Mouse (Mus musculus): ENCODE measurements around the gene Ppp1r12b. TPM values are rescaled to one million over a fixed set of nuclear protein-coding genes. Genes with fewer than 3 reads are reported as not detected.

The Ppp1r12b gene
- polyA plus RNA-seq, 1 experiment from 2014 or later, result 7.8 TPM

- H3K4me3 ChIP-seq (ENCODE audit: low read depth, low read length), result no peak overlapping the region
- no peak overlapping the region for H3K4me2 ChIP-seq (ENCODE audit: low read depth)
- H3K27me3 ChIP-seq (ENCODE audit: control insufficient read depth, insufficient read depth, low read length), result no peaks in the 10 kb centered on the region
- WGBS, result 35% methylated on average over 6 of the region's 6 CpGs
- peaks cover 12% of the 10 kb centered on the region; the same call in 1 of the 2 replicates for H3K4me1 ChIP-seq (ENCODE audit: control insufficient read depth, insufficient read depth, low read length)
- 0 out of 2 replicates have a peak overlapping the region, but pooled peaks have one; percentile 2 for H3K27ac ChIP-seq (ENCODE audit: low read depth, low read length)
- DNase-seq (ENCODE audit: low spot score), result no peak
- H3K9ac ChIP-seq (ENCODE audit: low read length), result no peak overlapping the region
- ATAC-seq (ENCODE audit: insufficient read depth, low FRiP score, low TSS enrichment), result no peak
- H3K9me3 ChIP-seq (ENCODE audit: control insufficient read depth, low read length), result no peaks in the 10 kb centered on the region
- peaks cover 2% of the 10 kb centered on the region; the same call in 1 of the 2 replicates for H3K36me3 ChIP-seq (ENCODE audit: control insufficient read depth, insufficient read depth, low read length)
Observed at GRCm38 (mm10) chr1:134774728-134775287, 180.9 kb downstream of the Ppp1r12b start.

GRCm38 (mm10) chr1:134774247-134774646, 181.5 kb downstream of the Ppp1r12b start:
- no peak overlapping the region for H3K9ac ChIP-seq (ENCODE audit: low read length)
- 70% methylated on average over 2 of the region's 2 CpGs for WGBS
- no peaks in the 10 kb centered on the region for H3K9me3 ChIP-seq (ENCODE audit: control insufficient read depth, low read length)
- peaks cover 12% of the 10 kb centered on the region; the same call in 1 of the 2 replicates for H3K4me1 ChIP-seq (ENCODE audit: control insufficient read depth, insufficient read depth, low read length)
- no peak overlapping the region for H3K4me3 ChIP-seq (ENCODE audit: low read depth, low read length)
- no peak for ATAC-seq (ENCODE audit: insufficient read depth, low FRiP score, low TSS enrichment)
- no peak for DNase-seq (ENCODE audit: low spot score)
- H3K4me2 ChIP-seq (ENCODE audit: low read depth), result no peak overlapping the region
- H3K27ac ChIP-seq (ENCODE audit: low read depth, low read length), result no peak overlapping the region
- no peaks in the 10 kb centered on the region for H3K27me3 ChIP-seq (ENCODE audit: control insufficient read depth, insufficient read depth, low read length)
- H3K36me3 ChIP-seq (ENCODE audit: control insufficient read depth, insufficient read depth, low read length), result peaks cover 2% of the 10 kb centered on the region; the same call in 1 of the 2 replicates

GRCm38 (mm10) chr1:134773256-134773655, 182.5 kb downstream of the Ppp1r12b start:
- Histone ChIP-seq H3K4me3 (ENCODE audit: low read depth, low read length) (no peak overlapping the region), H3K27ac (ENCODE audit: low read depth, low read length) (no peak overlapping the region), H3K9me3 (ENCODE audit: control insufficient read depth, low read length) (no peaks in the 10 kb centered on the region), H3K9ac (ENCODE audit: low read length) (no peak overlapping the region), H3K36me3 (ENCODE audit: control insufficient read depth, insufficient read depth, low read length) (peaks cover 2% of the 10 kb centered on the region; the same call in 1 of the 2 replicates), H3K4me1 (ENCODE audit: control insufficient read depth, insufficient read depth, low read length) (peaks cover 12% of the 10 kb centered on the region; the same call in 1 of the 2 replicates), H3K27me3 (ENCODE audit: control insufficient read depth, insufficient read depth, low read length) (no peaks in the 10 kb centered on the region), H3K4me2 (ENCODE audit: low read depth) (no peak overlapping the region)
- 58% methylated on average over 12 of the region's 12 CpGs for whole genome bisulfite sequencing
- DNase-seq (ENCODE audit: low spot score), result no peak
- ATAC-seq (ENCODE audit: insufficient read depth, low FRiP score, low TSS enrichment), result no peak

- no peak overlapping the region for H3K9ac ChIP-seq (ENCODE audit: low read length)
- H3K4me2 ChIP-seq (ENCODE audit: low read depth), result no peak overlapping the region
- H3K36me3 ChIP-seq (ENCODE audit: control insufficient read depth, insufficient read depth, low read length), result peaks cover 2% of the 10 kb centered on the region; the same call in 1 of the 2 replicates
- H3K9me3 ChIP-seq (ENCODE audit: control insufficient read depth, low read length), result no peaks in the 10 kb centered on the region
- DNase-seq (ENCODE audit: low spot score) (no peak), ATAC-seq (ENCODE audit: insufficient read depth, low FRiP score, low TSS enrichment) (no peak)
- H3K27ac ChIP-seq (ENCODE audit: low read depth, low read length), result no peak overlapping the region
- H3K4me1 ChIP-seq (ENCODE audit: control insufficient read depth, insufficient read depth, low read length), result peaks cover 12% of the 10 kb centered on the region; the same call in 1 of the 2 replicates
- H3K27me3 ChIP-seq (ENCODE audit: control insufficient read depth, insufficient read depth, low read length), result no peaks in the 10 kb centered on the region
- H3K4me3 ChIP-seq (ENCODE audit: low read depth, low read length), result no peak overlapping the region
- WGBS, result 90% methylated on average over 3 of the region's 3 CpGs
Observed at GRCm38 (mm10) chr1:134772821-134773220, 182.9 kb downstream of the Ppp1r12b start.

GRCm38 (mm10) chr1:134771999-134772398, 183.7 kb downstream of the Ppp1r12b start:
- Histone ChIP-seq H3K27me3 (ENCODE audit: control insufficient read depth, insufficient read depth, low read length) (no peaks in the 10 kb centered on the region), H3K9ac (ENCODE audit: low read length) (no peak overlapping the region), H3K4me3 (ENCODE audit: low read depth, low read length) (no peak overlapping the region), H3K4me2 (ENCODE audit: low read depth) (no peak overlapping the region), H3K36me3 (ENCODE audit: control insufficient read depth, insufficient read depth, low read length) (peaks cover 2% of the 10 kb centered on the region; the same call in 1 of the 2 replicates), H3K4me1 (ENCODE audit: control insufficient read depth, insufficient read depth, low read length) (peaks cover 12% of the 10 kb centered on the region; the same call in 1 of the 2 replicates), H3K9me3 (ENCODE audit: control insufficient read depth, low read length) (no peaks in the 10 kb centered on the region), H3K27ac (ENCODE audit: low read depth, low read length) (no peak overlapping the region)
- WGBS, result 88% methylated on average over 7 of the region's 7 CpGs
- no peak for ATAC-seq (ENCODE audit: insufficient read depth, low FRiP score, low TSS enrichment)
- DNase-seq (ENCODE audit: low spot score), result no peak

GRCm38 (mm10) chr1:134771353-134771752, 184.4 kb downstream of the Ppp1r12b start:
- H3K4me1 ChIP-seq (ENCODE audit: control insufficient read depth, insufficient read depth, low read length), result peaks cover 12% of the 10 kb centered on the region; the same call in 1 of the 2 replicates
- no peak overlapping the region for H3K4me2 ChIP-seq (ENCODE audit: low read depth)
- no peak overlapping the region for H3K9ac ChIP-seq (ENCODE audit: low read length)
- no peak overlapping the region for H3K4me3 ChIP-seq (ENCODE audit: low read depth, low read length)
- H3K36me3 ChIP-seq (ENCODE audit: control insufficient read depth, insufficient read depth, low read length), result peaks cover 2% of the 10 kb centered on the region; the same call in 1 of the 2 replicates
- ATAC-seq (ENCODE audit: insufficient read depth, low FRiP score, low TSS enrichment), result no peak
- no peaks in the 10 kb centered on the region for H3K9me3 ChIP-seq (ENCODE audit: control insufficient read depth, low read length)
- H3K27ac ChIP-seq (ENCODE audit: low read depth, low read length), result no peak overlapping the region
- DNase-seq (ENCODE audit: low spot score), result no peak
- H3K27me3 ChIP-seq (ENCODE audit: control insufficient read depth, insufficient read depth, low read length), result no peaks in the 10 kb centered on the region
- 76% methylated on average over 6 of the region's 6 CpGs for WGBS

GRCm38 (mm10) chr1:134770312-134770711, 185.4 kb downstream of the Ppp1r12b start:
- no peak for ATAC-seq (ENCODE audit: insufficient read depth, low FRiP score, low TSS enrichment)
- peaks cover 9% of the 10 kb centered on the region; the same call in 1 of the 2 replicates for H3K4me1 ChIP-seq (ENCODE audit: control insufficient read depth, insufficient read depth, low read length)

GRCm38 (mm10) chr1:134766448-134766847, 189.3 kb downstream of the Ppp1r12b start:
- Histone ChIP-seq H3K36me3 (ENCODE audit: control insufficient read depth, insufficient read depth, low read length) (peaks cover under 1% of the 10 kb centered on the region; the same call in 1 of the 2 replicates), H3K4me2 (ENCODE audit: low read depth) (no peak overlapping the region), H3K4me3 (ENCODE audit: low read depth, low read length) (no peak overlapping the region), H3K9me3 (ENCODE audit: control insufficient read depth, low read length) (no peaks in the 10 kb centered on the region), H3K27ac (ENCODE audit: low read depth, low read length) (no peak overlapping the region), H3K4me1 (ENCODE audit: control insufficient read depth, insufficient read depth, low read length) (peaks cover 2% of the 10 kb centered on the region; the same call in 1 of the 2 replicates), H3K27me3 (ENCODE audit: control insufficient read depth, insufficient read depth, low read length) (no peaks in the 10 kb centered on the region), H3K9ac (ENCODE audit: low read length) (no peak overlapping the region)
- WGBS, result 83% methylated on average over 4 of the region's 4 CpGs
- no peak for ATAC-seq (ENCODE audit: insufficient read depth, low FRiP score, low TSS enrichment)
- no peak for DNase-seq (ENCODE audit: low spot score)

More at GRCm38 (mm10) chr1:134770312-134770711, 185.4 kb downstream of the Ppp1r12b start:
- Histone ChIP-seq H3K27me3 (ENCODE audit: control insufficient read depth, insufficient read depth, low read length) (no peaks in the 10 kb centered on the region), H3K4me2 (ENCODE audit: low read depth) (no peak overlapping the region), H3K4me3 (ENCODE audit: low read depth, low read length) (no peak overlapping the region), H3K9me3 (ENCODE audit: control insufficient read depth, low read length) (no peaks in the 10 kb centered on the region), H3K9ac (ENCODE audit: low read length) (no peak overlapping the region), H3K36me3 (ENCODE audit: control insufficient read depth, insufficient read depth, low read length) (peaks cover 2% of the 10 kb centered on the region; the same call in 1 of the 2 replicates), H3K27ac (ENCODE audit: low read depth, low read length) (no peak overlapping the region)
- no peak for DNase-seq (ENCODE audit: low spot score)
- WGBS, result 97% methylated on average over 5 of the region's 5 CpGs
